Mouse (Mus musculus) lung, postnatal 4 days (tissue): ENCODE measurements around the gene Inhbe.
A peak's percentile ranks its signal among the peaks of the same experiment; 100 is the strongest.
"Not testable (repeated sequence)": the region's sequence is repeated elsewhere in the genome, so short reads cannot be mapped to it uniquely, and the experiment has no call there.

Source experiments
- DNase-seq, 2 experiments: peaks; one replicate each; pipeline ENCODE4 v3.0.0; 2021

Inhbe gene

GRCm38 (mm10) chr10:127322178-127322577 is 32.0 kb downstream of the Inhbe start:
- no peak for DNase-seq

DNA sequence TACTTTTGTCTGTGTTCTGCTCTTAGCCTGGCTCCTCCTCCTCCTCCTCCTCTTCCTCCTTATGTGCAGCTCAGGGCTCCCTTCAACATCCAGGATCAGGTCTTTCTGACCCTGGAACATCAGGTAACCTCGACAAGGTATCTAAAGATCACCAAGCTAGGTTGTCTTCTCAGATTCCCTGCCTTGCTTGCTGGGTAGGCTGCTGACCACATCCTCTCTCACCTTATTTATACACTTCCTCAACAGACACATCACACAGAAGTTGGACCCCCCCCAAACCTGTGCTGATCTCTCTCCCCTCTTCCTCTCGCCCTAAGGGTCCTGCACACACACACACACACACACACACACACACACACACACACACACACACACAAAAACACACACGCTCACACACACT is 32.6 kb downstream of the Inhbe start, which contains the start of gene Arhgap9:
TSS of gene Arhgap9 (plus strand) at position 344 of the 400 bp plus-strand sequence.
- no peak for DNase-seq

DNA sequence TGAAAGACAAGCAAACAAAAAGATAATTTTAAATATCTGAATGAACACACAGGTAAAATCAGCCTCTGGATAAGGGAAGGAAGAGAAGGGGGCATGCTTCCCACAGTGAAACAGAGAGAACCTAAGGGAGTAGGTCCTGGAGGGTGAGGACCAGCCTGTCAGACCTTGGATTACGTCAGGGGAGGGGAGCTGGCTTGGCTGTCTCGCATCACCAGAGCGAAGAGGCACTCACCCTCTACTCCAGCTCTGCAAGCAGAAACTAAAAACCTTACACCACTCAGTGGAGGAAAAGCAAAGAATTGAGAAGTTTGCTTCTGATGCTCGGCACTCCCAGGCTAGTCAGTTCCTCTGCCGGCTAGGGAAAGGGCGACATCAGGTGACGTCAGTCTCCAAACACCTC is 34.2 kb downstream of the Inhbe start:
- no peak for DNase-seq

DNA sequence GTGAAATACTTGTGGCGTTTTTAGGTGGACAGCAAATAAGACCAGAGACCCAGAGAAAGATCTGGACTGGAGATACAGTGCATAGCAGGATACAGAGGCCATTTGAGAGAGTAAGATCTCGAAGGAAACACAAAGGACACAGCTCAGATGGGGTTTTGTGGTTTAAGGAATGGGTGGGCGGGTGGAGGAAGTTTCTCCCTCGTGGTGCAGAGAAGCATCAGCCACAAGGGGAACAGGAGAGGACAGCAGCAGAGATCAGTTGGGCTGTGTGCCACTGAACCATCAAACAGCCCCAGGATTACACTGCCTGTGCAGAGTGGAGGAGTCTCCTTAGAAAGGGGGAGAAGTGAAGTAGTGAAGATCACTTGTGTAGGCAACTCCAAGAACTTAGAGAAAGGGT is 36.2 kb downstream of the Inhbe start:
- DNase-seq: no peak

DNA sequence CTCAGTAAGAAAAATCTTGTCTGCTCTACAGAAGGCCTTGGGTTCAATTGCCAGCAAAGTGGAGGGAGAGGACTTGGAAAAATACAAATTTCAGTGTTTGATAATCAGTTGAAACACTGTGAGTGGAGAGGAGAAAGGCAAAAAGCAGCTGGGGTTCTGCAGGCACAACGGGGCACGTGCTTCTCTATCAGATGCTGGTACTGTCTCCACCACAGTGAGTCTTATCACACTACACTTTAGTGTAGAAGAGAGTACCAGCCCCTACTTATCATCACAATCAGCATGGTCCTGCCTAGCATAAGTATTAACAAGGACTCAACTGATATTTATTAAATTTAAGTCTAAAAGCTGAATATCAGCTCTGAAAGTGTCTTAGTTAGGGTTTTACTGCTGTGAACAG is 36.9 kb downstream of the Inhbe start:
- DNase-seq: no peak

DNA sequence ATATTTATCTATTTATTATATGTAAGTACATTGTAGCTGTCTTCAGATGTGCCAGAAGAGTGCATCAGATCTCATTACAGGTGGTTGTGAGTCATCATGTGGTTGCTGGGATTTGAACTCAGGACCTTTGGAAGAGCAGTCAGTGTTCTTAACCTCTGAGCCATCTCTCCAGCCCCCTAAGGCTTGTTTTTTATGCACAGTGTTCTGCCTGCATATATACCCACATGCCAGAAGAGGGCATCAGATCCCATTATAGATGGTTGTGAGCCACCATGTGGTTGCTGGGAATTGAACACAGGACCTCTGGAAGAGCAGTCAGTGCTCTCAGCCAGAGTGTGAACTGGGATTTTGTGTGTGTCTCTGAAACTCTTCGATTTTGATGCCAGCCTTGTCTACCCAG is 39.3 kb downstream of the Inhbe start:
- not testable (repeated sequence) for DNase-seq

DNA sequence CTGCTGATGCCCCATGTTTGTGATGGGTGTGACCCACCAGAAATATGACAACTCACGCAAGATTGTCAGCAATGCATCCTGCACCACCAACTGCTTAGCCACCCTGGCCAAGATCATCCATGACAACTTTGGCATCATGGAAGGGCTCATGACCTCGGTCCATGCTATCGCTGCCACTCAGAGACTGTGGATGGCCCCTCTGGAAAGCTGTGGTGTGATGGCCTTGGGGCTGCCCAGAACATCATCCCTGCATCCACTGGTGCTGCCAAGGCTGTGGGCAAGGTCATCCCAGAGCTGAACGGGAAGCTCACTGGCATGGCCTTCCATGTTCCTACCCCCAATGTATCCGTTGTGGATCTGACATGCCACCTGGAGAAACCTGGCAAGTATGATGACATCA is 40.7 kb downstream of the Inhbe start:
- DNase-seq: not testable (repeated sequence)

- DNase-seq: no peak
Measured at GRCm38 (mm10) chr10:127312858-127313257, 41.4 kb downstream of the Inhbe start.

DNA sequence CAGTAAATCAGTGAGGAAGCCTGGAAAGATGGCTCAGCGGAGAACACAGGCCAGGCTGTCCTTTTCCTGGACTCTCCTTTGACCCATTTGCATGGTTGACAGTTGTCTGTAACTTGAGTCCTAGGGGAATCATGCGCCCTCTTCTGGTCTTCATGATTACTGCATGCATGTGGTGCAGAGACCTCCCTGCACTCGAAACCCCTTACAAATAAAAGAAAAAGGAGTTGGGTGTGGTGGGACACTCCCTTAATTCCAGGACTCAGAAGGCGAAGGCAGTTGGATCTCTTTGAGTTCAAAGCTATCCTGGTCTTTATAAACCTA is 41.9 kb downstream of the Inhbe start:
- DNase-seq: peak; percentile 76 to 90

- DNase-seq: peak; percentile 95 to 96
Measured at GRCm38 (mm10) chr10:127311476-127312355, 42.5 kb downstream of the Inhbe start, which contains the start of gene Mars. Mars (minus strand) TSS chr10:127311786.

DNA sequence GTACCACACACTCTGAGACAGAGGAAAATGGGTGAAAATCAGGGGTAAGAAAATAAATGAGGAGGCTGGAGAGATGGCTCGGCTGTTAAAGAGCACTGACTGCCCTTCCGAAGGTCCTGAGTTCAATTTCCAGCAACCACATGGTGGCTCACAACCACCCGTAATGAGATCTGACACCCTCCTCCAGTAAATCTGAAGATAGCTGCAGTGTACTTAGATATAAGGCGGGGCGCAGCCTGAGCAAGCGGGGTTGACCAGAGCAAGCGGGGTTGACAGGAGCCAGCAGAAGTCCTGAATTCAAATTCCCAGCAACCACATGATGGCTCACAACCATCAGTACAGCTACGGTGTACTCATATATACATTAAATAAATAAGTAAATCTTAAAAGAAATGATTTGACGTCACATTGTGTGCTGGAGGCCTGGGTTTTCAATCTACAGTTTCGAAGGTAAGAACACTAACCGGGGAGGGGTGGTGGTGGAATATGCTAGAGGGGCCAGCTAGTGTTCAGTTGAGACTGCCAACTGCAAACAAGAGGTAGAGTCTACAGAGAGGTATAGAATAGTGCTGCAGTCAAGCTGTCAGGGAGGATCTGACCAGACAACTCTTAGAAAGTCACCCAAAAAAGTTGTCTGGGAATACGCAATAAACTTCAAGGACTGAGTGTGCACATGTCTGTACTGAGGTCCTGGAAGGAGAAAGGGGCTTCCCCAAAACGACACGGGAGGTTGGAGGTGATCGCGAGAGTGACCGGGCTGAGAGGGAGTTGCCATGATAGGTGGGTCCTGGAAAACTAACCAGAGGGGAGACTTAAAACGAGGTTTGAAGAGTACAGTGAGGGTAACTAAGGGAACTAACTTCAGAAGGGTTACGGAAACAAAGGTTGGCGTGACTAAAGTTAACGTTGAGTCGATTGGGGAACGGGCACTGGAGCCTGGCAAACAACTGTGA is 43.4 kb downstream of the Inhbe start:
- peak in 1 of 2 experiments; percentile 48 for DNase-seq

- not testable (repeated sequence) for DNase-seq
Measured at GRCm38 (mm10) chr10:127309167-127309566, 45.0 kb downstream of the Inhbe start.

DNA sequence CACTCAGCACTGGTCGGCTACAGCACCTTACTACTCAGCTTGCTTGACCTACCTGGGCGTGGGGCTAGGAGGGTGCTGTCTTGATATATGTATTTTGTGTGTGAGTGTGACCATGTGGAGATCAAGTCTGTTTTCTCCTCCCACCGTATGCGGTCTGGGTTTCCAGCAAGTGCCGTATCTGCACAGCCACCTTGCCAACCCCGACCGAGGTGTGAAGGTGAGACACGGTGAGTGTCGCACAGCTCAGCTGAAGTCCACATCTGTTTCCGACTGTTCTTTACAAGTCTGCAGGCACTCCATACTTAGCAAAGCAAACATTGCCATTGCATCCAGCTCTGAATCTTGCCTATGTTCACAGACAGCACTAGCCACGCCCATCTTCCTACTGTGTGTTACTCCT is 51.1 kb downstream of the Inhbe start:
- DNase-seq: no peak

- DNase-seq: no peak
Measured at GRCm38 (mm10) chr10:127300361-127300760, 53.9 kb downstream of the Inhbe start.
